In genomic region chr5:115685126-115685525, GRCm38 (mm10) we compare ENCODE assay signal across 13 mouse cellular contexts.
"Had no signal": no experiment of that assay in that cellular context is flagged by ENCODE, and none has a peak within 500 bp of the region (broad histone marks: within the 10 kb centered on the region; RNA-seq: fewer than 3 reads in every experiment).

No protein-coding gene starts in this region.

- DNase-seq: gastrocnemius, adult 2 months; gastrocnemius, postnatal 10 days; gastrocnemius, postnatal 25 days; heart, adult 2 months; heart, postnatal 14 days; heart, postnatal 4 days; kidney, adult 18-20 months; kidney, adult 8-10 months; kidney, postnatal 10 days; kidney, postnatal 25 days; kidney, postnatal 4 days; left cerebral cortex, postnatal 4 days; liver had no signal
